Mouse (Mus musculus): ENCODE measurements around the gene Ephb2. TPM values are rescaled to one million over a fixed set of nuclear protein-coding genes. Genes with fewer than 3 reads are reported as not detected.

Ephb2 gene
- total RNA-seq, 2 experiments from 2014 or later = 31.6 to 32.7 TPM

- DNase-seq (ENCODE audit: low spot score in 2 of 2) = no peak
- intact Hi-C loops (cut with DNase I) = no loop called here
Measured at GRCm38 (mm10) chr4:136776471-136776892, 59.3 kb downstream of the Ephb2 start.

- no peak for DNase-seq (ENCODE audit: low spot score in 2 of 2)
- intact Hi-C loops (cut with DNase I) = no loop called here
Measured at GRCm38 (mm10) chr4:136775903-136776302, 59.9 kb downstream of the Ephb2 start.

DNA sequence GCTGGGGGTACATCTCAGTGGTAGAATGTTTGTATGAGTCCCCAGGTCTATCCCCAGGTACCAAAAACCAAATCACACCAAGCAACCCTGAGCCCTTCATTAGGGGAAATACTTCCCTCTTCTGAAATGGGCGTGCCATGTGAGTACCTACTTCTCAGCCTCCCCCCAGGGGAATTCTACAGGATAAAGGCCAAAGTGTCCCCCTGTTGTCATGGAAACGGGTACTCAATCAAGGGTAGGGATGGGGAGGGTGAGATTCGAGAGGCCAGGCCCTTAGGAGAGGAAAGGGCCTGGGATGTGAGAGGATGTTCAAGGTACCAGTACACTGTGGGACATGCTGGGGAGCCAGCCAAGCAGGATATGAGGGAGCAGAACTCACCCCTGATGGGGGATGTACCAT is 61.6 kb downstream of the Ephb2 start:
- no peak for DNase-seq (ENCODE audit: low spot score in 2 of 2)
- intact Hi-C loops (cut with DNase I) = no loop called here

- intact Hi-C loops (cut with DNase I) = no loop called here
- no peak for DNase-seq (ENCODE audit: low spot score in 2 of 2)
Measured at GRCm38 (mm10) chr4:136772952-136773584, 62.7 kb downstream of the Ephb2 start.

GRCm38 (mm10) chr4:136772318-136772717 is 63.5 kb downstream of the Ephb2 start:
- intact Hi-C loops (cut with DNase I) = no loop called here
- no peak for DNase-seq (ENCODE audit: low spot score in 2 of 2)

- intact Hi-C loops (cut with DNase I) = no loop called here
Measured at GRCm38 (mm10) chr4:136770718-136771117, 65.1 kb downstream of the Ephb2 start.

GRCm38 (mm10) chr4:136768499-136768898 is 67.3 kb downstream of the Ephb2 start:
- no peak for DNase-seq (ENCODE audit: low spot score in 2 of 2)
- intact Hi-C loops (cut with DNase I) = no loop called here

More at GRCm38 (mm10) chr4:136770718-136771117, 65.1 kb downstream of the Ephb2 start:
- no peak for DNase-seq (ENCODE audit: low spot score in 2 of 2)

- intact Hi-C loops (cut with DNase I) = no loop called here
- no peak for DNase-seq (ENCODE audit: low spot score in 2 of 2)
Measured at GRCm38 (mm10) chr4:136765080-136765479, 70.7 kb downstream of the Ephb2 start.

DNA sequence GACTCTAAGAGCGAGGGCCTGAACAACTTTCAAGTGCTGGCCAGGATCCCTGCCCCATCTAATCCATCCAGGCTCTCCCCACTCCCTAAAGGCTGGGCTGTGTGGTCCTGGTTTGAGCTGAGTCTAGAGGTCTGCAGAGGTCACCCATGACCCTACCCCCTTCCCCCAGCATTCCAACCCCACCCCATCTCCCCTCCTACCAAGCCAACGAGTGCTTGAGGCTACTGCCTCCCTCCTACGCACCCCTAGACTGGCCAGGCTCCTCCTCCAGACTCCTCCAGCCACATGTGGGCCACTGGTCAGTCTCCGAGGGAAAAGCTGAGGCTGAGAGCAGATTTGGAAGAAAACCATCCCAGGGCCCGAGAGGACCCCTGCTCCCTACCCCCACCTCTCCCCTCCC is 72.4 kb downstream of the Ephb2 start:
- intact Hi-C loops (cut with DNase I) = no loop called here
- no peak for DNase-seq (ENCODE audit: low spot score in 2 of 2)

GRCm38 (mm10) chr4:136761713-136762380 is 73.9 kb downstream of the Ephb2 start:
- DNase-seq (ENCODE audit: low spot score in 2 of 2) = no peak
- intact Hi-C loops (cut with DNase I) = no loop called here

GRCm38 (mm10) chr4:136760882-136761281 is 74.9 kb downstream of the Ephb2 start:
- no peak for DNase-seq (ENCODE audit: low spot score in 2 of 2)
- intact Hi-C loops (cut with DNase I) = no loop called here

DNA sequence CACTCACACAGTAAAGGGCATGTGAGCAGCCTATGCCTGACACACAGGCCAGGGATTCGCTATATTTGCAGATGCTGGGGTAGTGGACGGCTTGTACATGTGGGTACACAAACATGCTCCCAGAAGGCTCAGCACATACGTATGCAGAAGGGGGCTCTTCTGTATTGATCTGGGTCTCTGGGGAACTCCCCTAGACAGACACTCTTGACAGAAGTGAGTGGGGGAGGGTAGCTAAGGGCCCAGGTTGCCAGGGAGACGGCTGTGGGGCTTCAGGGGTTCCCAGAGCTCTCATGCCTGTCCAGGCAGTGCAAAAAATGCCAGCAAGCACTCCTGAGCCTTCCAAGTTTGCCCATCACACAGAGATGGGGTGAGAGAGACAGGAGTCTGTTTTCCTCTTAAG is 78.7 kb downstream of the Ephb2 start:
- no peak for DNase-seq (ENCODE audit: low spot score in 2 of 2)
- intact Hi-C loops (cut with DNase I) = no loop called here

- intact Hi-C loops (cut with DNase I) = no loop called here
- no peak for DNase-seq (ENCODE audit: low spot score in 2 of 2)
Measured at GRCm38 (mm10) chr4:136756486-136756885, 79.3 kb downstream of the Ephb2 start.

DNA sequence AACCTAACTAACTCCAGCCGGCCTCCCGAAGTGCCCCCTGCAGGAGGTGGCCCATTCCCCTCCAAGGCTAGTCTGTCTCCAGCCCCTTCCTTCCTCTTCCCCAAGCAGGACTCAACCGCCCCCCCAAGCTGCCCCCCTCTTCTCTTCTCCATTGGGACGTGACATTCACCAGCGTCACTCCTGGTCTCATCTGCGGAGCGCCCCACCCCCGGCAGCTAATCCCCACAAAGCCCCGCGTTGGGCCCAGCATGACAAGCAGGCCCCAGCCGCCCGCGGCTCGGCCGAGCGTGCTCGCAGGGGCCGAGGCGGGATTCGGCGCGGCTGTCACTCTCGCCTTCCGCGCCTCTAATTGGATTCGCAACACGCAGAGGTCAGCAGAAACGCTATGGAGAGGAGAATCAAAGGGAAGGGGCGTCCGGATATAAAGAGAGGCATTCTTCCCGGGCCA is 80.4 kb downstream of the Ephb2 start:
- DNase-seq (ENCODE audit: low spot score in 2 of 2) = peak; percentile 49 to 59
- intact Hi-C loops (cut with DNase I) = no loop called here

DNA sequence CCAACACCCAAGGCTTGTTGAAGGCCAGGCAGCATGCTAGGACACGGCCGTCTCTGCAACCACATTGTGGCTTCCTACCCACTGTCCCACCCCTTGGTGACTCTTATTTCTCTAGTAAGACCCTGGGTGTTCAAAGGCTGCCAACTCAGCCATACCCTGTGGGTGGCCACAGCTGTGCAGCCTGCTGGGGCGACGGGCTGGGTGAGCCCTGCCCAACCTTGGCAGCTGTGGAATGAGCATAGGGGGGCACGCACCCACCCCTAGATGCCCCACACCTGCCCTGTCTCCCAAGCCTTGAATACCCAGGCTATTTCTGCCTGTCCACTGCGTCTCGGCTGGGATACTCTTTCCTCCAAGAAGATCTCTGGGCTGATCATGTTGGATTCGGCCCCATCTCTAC is 81.5 kb downstream of the Ephb2 start:
- intact Hi-C loops (cut with DNase I) = no loop called here
- DNase-seq (ENCODE audit: low spot score in 2 of 2) = no peak

DNA sequence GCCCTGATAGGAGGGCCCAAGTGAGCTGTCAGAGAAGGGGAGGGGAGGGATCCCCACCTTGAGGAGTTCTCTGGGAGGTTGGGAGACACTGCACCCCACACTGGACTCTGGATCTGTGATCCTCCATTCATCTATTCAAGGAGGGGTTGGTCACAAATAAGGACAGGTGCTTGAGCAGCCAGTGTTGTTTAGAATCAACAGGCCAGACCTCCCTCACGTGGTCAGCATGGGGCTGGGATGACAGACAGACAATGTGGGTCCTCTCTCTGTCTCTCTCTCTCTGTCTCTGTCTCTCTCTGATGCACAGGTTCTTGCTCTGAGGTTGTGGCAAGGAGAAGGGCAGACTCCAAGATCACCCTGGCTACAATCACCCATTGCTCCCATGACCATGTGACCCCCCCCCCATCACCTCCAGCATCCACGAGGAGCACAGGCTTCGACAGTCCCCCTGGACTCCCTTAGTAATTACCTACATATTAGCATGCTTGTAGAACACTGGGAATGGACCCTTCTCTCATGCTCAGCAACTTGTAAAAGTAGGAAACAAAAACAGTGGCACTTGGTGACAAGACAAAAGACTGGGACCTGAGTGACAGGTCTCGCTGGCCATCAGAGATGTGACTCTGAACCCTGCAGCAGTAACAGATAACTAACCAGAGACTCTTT is 84.3 kb downstream of the Ephb2 start:
- intact Hi-C loops (cut with DNase I) = no loop called here
- no peak for DNase-seq (ENCODE audit: low spot score in 2 of 2)

GRCm38 (mm10) chr4:136750578-136751338 is 85.0 kb downstream of the Ephb2 start:
- DNase-seq (ENCODE audit: low spot score in 2 of 2) = no peak
- intact Hi-C loops (cut with DNase I) = no loop called here

GRCm38 (mm10) chr4:136749851-136750577 is 85.8 kb downstream of the Ephb2 start:
- intact Hi-C loops (cut with DNase I) = no loop called here
- peak; percentile 38 to 75 for DNase-seq (ENCODE audit: low spot score in 2 of 2)

DNA sequence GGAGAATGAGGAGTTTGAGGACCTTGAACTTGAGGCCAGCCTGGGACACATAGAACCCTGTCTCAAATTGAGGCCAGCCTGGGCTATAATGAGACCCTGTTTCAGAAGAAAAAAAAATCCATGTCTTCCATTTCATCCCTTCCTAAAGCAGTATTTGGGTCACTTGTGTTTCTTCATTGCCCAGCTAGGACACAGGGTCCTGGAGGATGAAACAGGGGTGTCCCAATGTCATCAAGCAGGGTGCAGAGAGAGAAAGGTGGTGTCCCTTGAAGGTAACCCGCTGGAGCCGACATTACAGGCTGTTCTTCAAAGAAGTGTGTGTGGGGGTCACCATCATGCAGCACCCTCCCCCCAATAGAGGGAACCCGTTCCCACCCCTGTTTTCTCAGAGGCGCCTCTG is 86.4 kb downstream of the Ephb2 start:
- DNase-seq (ENCODE audit: low spot score in 2 of 2) = no peak
- intact Hi-C loops (cut with DNase I) = no loop called here
